Mouse (Mus musculus) heart, adult 2 months (tissue): ENCODE measurements around the gene Sdhaf4. TPM values are rescaled to one million over a fixed set of nuclear protein-coding genes. Genes with fewer than 3 reads are reported as not detected.

ENCODE experiments used
- DNase-seq, 2 experiments: peaks; one replicate each; pipeline ENCODE4 v3.0.0; 2021
- H3K27ac ChIP-seq: fragments of 200-600 bp; 2 replicates; pipeline ENCODE4 v1.8.1; 2022
- H3K27me3 ChIP-seq: fragments of 200-500 bp; 2 replicates; pipeline ENCODE4 v1.6.1; 2012; ENCODE audit warnings: mild to moderate bottlenecking, low read length, inconsistent platforms, mixed read lengths; ENCODE audit not compliant: control insufficient read depth, insufficient read depth
- H3K36me3 ChIP-seq: fragments of 200-500 bp; 2 replicates; pipeline ENCODE4 v1.6.1; 2012; ENCODE audit warnings: low read length, inconsistent platforms; ENCODE audit not compliant: control insufficient read depth, insufficient read depth
- H3K4me1 ChIP-seq: fragments of 200-500 bp; 2 replicates; pipeline ENCODE4 v1.6.1; 2011; ENCODE audit warnings: low read length; ENCODE audit not compliant: control insufficient read depth, insufficient read depth
- H3K4me3 ChIP-seq: fragments of 200-600 bp; 2 replicates; pipeline ENCODE4 v1.8.1; 2022
- H3K79me2 ChIP-seq: fragments of 200-500 bp; replicated peaks from 2 replicates; pipeline ENCODE4 v1.6.1; 2012; ENCODE audit warnings: mild to moderate bottlenecking, inconsistent platforms, low read length, moderate library complexity, mixed read lengths; ENCODE audit not compliant: control insufficient read depth, insufficient read depth
- H3K9ac ChIP-seq: fragments of 200-500 bp; 2 replicates; pipeline ENCODE4 v1.6.1; 2012; ENCODE audit warnings: low read depth, mild to moderate bottlenecking, control low read depth, inconsistent platforms, low read length, mixed read lengths
- CTCF ChIP-seq: fragments of 200-600 bp; IDR thresholded peaks from 2 replicates; pipeline ENCODE4 v1.8.1; 2022; ENCODE audit warnings: antibody characterized with exemption, mild to moderate bottlenecking, moderate library complexity
- EP300 ChIP-seq: fragments of 200-500 bp; IDR thresholded peaks from 2 replicates; pipeline ENCODE4 v1.6.1; 2011; ENCODE audit warnings: low read depth, low read length, control low read depth; ENCODE audit not compliant: insufficient read depth
- POLR2A ChIP-seq: fragments of 200-500 bp; IDR thresholded peaks from 2 replicates; pipeline ENCODE4 v1.6.1; 2011; ENCODE audit warnings: mild to moderate bottlenecking, low read depth, low read length, control low read depth; ENCODE audit not compliant: insufficient read depth
- WGBS: fragments of 180-500 bp; shearing (Covaris S2); methylation state at CpG from one replicate; pipeline ENCODE4 v1.1.7; 2018; 5-methylcytosine and 5-hydroxymethylcytosine counted together
- intact Hi-C: fragments of 180-260 bp; cut with DNase I; formaldehyde crosslinking; loops from one replicate; pipeline ENCODE4 v1.15.1; 2025
- long read RNA-seq: library from polyadenylated mRNA; stranded (forward); transcript quantifications from one replicate; pipeline ENCODE4 v2.0.0, GENCODE M21; 2021
- polyA plus RNA-seq: library from polyadenylated mRNA; depleted of rRNA; stranded (reverse); fragments of >200 nt; gene quantifications from 2 replicates; pipeline ENCODE4 v1.2.3, GENCODE M21; 2012; rRNA removed
- total RNA-seq, 2 experiments: library from RNA; stranded (reverse); gene quantifications; 2 replicates each; pipeline ENCODE4 v1.2.3; 2021

The Sdhaf4 gene
- 10 to 100 TPM; 80.7 to 84.4 TPM for total RNA-seq
- 33.0 and 60.0 TPM in 2 replicates for polyA plus RNA-seq
- long read RNA-seq, transcript Sdhaf4-201 (3 exons, 683 nt): major isoform, 73 of 157 reads
- long read RNA-seq, partial matches to known transcripts: 0 of 157 reads
- long read RNA-seq, other reads (novel, unspliced or antisense): 84 of 157 reads

- peaks cover 2% of the 10 kb centered on the region for H3K4me1 ChIP-seq
- WGBS: under 1% methylated on average over 47 of the region's 47 CpGs
- DNase-seq: peak; percentile 94 to 97
Measured at GRCm38 (mm10) chr1:24005070-24005804, at the start of gene Sdhaf4. Gene Sdhaf4, minus strand, starts transcription at chr1:24005656.

GRCm38 (mm10) chr1:24046730-24047510, 41.5 kb upstream of the Sdhaf4 start:
- Histone ChIP-seq H3K4me1 (no peaks in the 10 kb centered on the region), H3K9ac (no peak overlapping the region), H3K79me2 (no peaks in the 10 kb centered on the region), H3K4me3 (no peak overlapping the region), H3K36me3 (no peaks in the 10 kb centered on the region), H3K27ac (no peak overlapping the region), H3K27me3 (no peaks in the 10 kb centered on the region)
- no peak for TF ChIP-seq CTCF
- TF ChIP-seq EP300: no peak
- TF ChIP-seq POLR2A: no peak
- 79% methylated on average over 6 of the region's 6 CpGs for WGBS
- intact Hi-C loops: no loop called here
- DNase-seq: no peak

More at GRCm38 (mm10) chr1:24005070-24005804, at the start of gene Sdhaf4:
- Histone ChIP-seq H3K9ac (peak within 1 kb of the TSS; percentile 79), H3K4me3 (peak within 1 kb of the TSS; percentile 82), H3K79me2 (no peaks in the 10 kb centered on the region), H3K36me3 (no peaks in the 10 kb centered on the region; the same call in none of the 2 replicates), H3K27me3 (no peaks in the 10 kb centered on the region), H3K27ac (peak within 1 kb of the TSS; percentile 83)
- intact Hi-C loops: loop anchor here (2.0 to 10.0 kb wide), 3 partner anchors 83 to 620 kb away; partner anchors contain the start of genes Fam135a and Smap1
- TF ChIP-seq EP300 (no peak), CTCF (no peak), POLR2A (peak; percentile 89)

- no peak overlapping the region for H3K4me3 ChIP-seq
- no peak overlapping the region for H3K27ac ChIP-seq
- TF ChIP-seq EP300: no peak
- no peak for TF ChIP-seq CTCF
- no peak for TF ChIP-seq POLR2A
- H3K27me3 ChIP-seq: no peaks in the 10 kb centered on the region
- no peaks in the 10 kb centered on the region for H3K79me2 ChIP-seq
- no peak for DNase-seq
- no peaks in the 10 kb centered on the region for H3K4me1 ChIP-seq
- intact Hi-C loops: no loop called here
- H3K9ac ChIP-seq: no peak overlapping the region
- no peaks in the 10 kb centered on the region for H3K36me3 ChIP-seq
- 66% methylated on average over 5 of the region's 5 CpGs for WGBS
Measured at GRCm38 (mm10) chr1:24045627-24046026, 40.2 kb upstream of the Sdhaf4 start.

- H3K9ac ChIP-seq: no peak overlapping the region
- intact Hi-C loops: no loop called here
- no peak overlapping the region for H3K4me3 ChIP-seq
- no peak for DNase-seq
- H3K36me3 ChIP-seq: no peaks in the 10 kb centered on the region
- no peak overlapping the region for H3K27ac ChIP-seq
- H3K4me1 ChIP-seq: no peaks in the 10 kb centered on the region
- H3K27me3 ChIP-seq: no peaks in the 10 kb centered on the region
- TF ChIP-seq CTCF (no peak), POLR2A (no peak), EP300 (no peak)
- WGBS: 87% methylated on average over 5 of the region's 5 CpGs
- no peaks in the 10 kb centered on the region for H3K79me2 ChIP-seq
Measured at GRCm38 (mm10) chr1:24043007-24043406, 37.6 kb upstream of the Sdhaf4 start.

- intact Hi-C loops: loop anchor here (1.0 to 5.0 kb wide), 2 partner anchors 207 to 272 kb away; partner anchors contain the start of gene B3gat2
- no peak overlapping the region for H3K9ac ChIP-seq
- TF ChIP-seq CTCF: peak; percentile 65
- no peak for TF ChIP-seq EP300
- no peaks in the 10 kb centered on the region for H3K27me3 ChIP-seq
- no peak for DNase-seq
- no peak overlapping the region for H3K4me3 ChIP-seq
- 48% methylated on average over 2 of the region's 2 CpGs for WGBS
- H3K36me3 ChIP-seq: no peaks in the 10 kb centered on the region
- no peak overlapping the region for H3K27ac ChIP-seq
- H3K79me2 ChIP-seq: no peaks in the 10 kb centered on the region
- no peaks in the 10 kb centered on the region for H3K4me1 ChIP-seq
Measured at GRCm38 (mm10) chr1:24033759-24034423, 28.4 kb upstream of the Sdhaf4 start.
